Mouse (Mus musculus) adrenal gland, adult 2 months (tissue): ENCODE measurements around the gene Gm4737. TPM values are rescaled to one million over a fixed set of nuclear protein-coding genes. Genes with fewer than 3 reads are reported as not detected.
"Not testable (repeated sequence)": the region's sequence is repeated elsewhere in the genome, so short reads cannot be mapped to it uniquely, and the experiment has no call there.

Source experiments
- DNase-seq: peaks from one replicate; pipeline ENCODE4 v3.0.0; 2021
- long read RNA-seq: library from polyadenylated mRNA; stranded (forward); transcript quantifications from one replicate; pipeline ENCODE4 v2.0.0, GENCODE M21; 2021
- polyA plus RNA-seq: library from polyadenylated mRNA; depleted of rRNA; stranded (reverse); fragments of >200 nt; gene quantifications from 2 replicates; pipeline ENCODE4 v1.2.3, GENCODE M21; 2012; rRNA removed
- total RNA-seq, 2 experiments: library from RNA; stranded (reverse); gene quantifications; 2 replicates each; pipeline ENCODE4 v1.2.3; 2021

Gene Gm4737
- total RNA-seq: 10 to 100 TPM; 25.7 to 28.3 TPM
- polyA plus RNA-seq: 16.4 and 26.2 TPM in 2 replicates
- long read RNA-seq, transcript Gm4737-201 (1 exons, 2,093 nt): major isoform, 18 of 18 reads
- long read RNA-seq, partial matches to known transcripts: 0 of 18 reads
- long read RNA-seq, other reads (novel, unspliced or antisense): 0 of 18 reads

DNA sequence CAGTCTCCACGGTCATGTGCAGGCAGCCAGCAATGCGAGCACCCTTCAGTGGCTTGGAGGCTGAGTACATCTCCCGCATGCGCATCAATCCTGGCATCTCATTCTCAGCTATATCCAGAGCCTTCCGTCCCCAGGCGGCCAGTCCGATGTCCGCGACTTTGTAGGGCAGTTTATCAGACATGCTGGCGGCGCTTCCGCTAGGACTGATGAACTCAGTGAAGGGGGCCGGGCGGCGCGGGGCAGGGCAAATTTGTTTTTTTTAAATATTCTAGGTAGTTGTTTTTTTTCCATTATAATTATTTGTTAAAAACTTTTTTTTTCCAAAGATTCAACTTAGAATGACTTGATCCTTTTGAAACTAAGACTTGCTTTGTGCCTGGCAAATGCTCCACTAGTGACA is at the start of gene Gm4737:
Gm4737 (minus strand) TSS at position 246 of the 400 bp plus-strand sequence.
- not testable (repeated sequence) for DNase-seq

DNA sequence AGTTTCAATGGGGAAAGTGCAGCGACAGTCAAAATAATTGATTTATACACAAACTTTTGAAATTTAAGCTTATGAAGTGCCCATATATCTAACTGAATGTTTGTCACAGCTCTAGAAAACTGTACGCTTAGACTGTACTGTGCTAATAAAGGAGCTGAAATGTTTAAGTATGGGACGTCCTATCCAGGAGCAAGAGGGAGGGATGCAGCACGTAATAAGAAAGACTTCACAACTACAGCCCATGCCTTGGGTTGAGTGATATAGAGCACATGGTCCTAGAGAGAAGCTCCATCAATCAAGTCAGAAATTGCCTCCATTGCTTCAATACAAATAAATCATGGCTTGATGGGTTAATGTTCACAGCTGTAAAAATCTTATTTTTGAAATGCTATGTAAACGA is 40.9 kb upstream of the Gm4737 start:
- no peak for DNase-seq

DNA sequence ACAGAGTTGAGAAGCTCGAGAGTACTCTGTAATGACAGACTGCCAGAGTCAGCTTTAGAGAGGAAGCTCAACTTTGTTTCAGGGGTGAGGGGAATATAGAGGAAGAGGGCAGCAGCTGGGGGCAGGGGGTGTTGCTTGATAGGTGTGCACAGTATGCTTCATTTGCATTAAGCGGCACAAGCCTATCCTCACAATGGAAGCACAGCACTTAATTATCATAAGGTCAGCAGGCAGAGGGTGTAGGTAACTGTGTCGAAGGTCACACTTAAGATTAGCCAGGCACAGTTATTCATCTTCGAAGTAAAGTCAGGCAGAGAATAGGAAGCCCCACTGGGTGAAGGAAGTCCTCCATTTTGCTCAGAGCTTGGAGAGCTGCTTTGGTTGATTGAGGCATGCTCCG is 28.2 kb upstream of the Gm4737 start:
- no peak for DNase-seq

DNA sequence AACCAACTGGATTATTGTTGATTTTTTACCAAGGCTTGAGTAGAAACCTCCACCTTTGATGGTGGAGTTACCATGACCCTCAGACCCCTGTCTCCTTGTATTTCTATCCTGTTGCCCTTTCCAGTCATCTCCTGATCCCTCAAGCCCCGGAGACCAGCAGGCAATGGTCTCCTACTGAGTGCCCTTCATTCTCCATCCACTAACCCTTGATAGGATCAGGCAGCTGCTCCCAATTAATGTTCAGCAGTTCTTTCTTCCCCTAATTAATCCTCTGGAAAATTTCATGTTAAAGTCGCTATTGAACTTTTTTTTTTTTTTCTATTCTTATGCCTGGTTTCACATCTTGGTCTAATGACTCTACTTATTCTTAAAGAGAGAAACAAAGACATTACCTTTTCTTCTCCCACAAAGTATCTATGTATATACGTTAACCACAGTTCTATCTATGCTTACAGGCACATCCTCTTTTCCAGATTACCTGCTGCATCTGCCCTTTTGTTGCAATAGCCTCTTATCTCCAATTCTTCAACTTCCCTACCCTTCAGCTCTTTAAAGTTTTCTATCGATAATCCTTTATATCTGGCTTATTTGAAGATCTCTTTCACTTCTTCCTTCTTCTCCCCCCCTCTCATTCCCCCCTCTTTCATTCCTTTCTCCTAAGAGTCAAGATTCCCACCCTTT is 23.4 kb upstream of the Gm4737 start:
- DNase-seq: no peak

DNA sequence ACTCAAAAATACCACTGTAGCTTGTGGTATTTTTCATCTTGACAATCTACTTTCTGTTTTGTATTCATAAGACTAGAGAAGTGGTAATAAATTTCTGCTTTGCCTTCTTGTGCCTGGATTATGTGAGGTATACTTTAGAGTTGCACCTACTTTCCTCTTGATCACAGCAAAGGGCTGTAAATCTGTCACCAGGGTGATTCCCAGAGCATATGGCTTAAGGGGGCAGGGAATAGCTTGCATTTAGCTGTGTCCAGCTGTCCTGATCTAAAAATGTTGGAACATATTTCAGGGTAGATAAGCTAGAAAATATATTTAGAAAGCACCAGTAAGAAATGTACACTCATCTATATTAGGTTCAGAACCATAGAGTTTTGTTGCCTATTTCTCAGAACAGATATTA is 18.2 kb upstream of the Gm4737 start:
- no peak for DNase-seq

DNA sequence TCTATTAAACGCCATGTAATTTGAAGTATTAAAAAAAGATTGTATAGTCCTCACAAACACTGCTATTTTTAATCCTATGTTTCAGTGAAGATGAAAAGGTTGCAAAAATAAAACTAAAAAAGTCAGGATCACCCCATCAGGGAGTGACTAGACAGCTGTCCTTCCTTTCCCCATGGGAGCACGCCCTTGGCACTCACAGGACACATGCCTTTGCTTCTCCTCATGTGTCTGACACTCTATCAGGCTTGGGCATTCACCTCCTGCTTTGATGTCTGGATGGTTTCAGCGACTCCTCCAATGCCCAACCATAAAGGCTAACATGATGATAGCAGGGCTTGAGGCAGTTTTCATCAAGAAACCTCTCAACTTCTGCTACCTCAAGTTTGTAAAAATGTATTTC is 12.1 kb upstream of the Gm4737 start:
- no peak for DNase-seq

DNA sequence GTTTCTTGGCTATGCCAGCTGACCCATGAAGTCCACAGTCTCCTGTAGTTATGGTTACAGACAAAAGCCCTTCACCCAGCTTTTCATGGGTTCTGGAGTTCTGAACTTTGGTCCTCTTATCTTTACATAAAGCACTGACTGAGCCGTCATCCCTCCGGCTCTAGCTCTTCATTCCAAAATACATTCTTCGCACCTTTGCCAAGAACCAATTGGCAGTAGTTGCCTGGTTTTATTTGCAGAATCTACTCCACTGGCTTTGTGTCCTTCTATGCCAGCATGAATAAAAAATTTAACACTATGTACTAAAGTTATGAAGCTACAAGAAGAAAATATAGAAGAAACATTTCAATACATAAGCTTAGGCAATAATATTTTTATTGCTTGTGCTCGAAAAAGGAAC is 10.4 kb upstream of the Gm4737 start:
- DNase-seq: no peak

DNA sequence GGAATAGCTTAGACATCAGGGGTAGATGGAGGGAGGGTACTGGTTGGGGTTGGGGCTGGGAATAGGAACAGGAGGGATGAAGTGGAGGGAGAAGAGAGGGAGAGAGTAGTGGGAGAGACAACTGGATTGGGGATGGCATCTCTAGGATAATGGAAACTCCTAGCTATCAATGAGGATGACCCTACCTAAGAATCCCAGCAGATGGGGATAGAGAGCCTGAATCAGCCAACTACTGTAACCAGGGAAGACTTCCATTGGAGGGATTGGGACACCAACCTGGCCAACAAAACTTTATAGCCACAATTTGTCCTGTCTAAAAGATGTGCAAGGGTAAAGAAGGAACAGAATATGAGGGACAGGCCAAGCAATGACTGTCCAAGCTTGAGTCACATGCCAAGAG is 3.7 kb downstream of the Gm4737 start:
- no peak for DNase-seq

DNA sequence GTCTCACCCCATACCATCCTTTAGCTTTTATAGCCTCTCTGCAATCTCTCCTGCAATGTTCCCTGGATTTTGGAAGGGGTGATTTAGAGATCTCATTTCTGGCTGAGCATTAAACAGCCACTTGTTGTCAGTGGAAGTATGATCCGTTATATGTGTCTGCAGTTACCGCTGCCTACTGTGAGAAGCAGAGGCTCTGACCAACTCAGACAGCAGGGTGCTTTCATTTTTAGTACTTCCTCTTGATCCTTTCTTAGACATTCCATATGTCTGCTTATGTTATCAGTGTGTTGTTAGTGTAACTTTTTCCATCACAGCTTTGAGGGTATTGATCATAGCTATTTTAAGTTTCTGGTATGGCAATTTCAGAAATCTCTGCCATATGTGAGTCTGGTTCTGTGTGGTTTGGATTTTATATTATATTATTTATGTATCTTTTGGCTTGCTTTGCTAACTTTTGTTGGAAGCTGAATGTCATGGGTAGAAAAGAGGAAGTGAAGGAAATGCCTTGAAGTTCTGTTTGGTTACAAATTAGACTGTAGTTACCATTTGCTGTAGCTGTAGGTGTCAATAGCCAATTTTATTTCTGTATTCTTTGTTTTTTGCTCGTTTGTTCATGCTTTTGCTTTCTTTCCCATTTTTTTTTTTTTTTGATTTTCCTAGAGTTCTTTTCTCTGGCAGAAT is 6.1 kb downstream of the Gm4737 start:
- DNase-seq: no peak

DNA sequence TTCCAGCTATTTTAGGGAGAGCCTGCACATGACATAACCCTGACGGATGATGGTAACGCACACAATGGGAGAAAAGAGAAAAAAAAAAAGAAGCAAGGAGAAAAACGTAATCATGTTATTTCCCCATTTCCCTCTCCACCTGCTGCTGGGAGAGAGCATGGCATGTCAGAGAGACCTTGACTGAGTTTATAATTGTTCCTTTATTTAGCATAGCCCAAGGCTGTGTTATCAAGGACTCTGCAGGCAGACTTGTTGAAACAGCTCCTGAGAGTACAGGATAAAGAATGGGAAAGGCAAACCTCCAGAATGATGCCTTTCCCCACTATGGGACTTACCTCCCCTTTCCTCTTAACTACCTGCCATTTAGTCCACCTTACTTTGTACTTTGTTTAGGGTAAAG is 7.9 kb downstream of the Gm4737 start:
- DNase-seq: no peak

DNA sequence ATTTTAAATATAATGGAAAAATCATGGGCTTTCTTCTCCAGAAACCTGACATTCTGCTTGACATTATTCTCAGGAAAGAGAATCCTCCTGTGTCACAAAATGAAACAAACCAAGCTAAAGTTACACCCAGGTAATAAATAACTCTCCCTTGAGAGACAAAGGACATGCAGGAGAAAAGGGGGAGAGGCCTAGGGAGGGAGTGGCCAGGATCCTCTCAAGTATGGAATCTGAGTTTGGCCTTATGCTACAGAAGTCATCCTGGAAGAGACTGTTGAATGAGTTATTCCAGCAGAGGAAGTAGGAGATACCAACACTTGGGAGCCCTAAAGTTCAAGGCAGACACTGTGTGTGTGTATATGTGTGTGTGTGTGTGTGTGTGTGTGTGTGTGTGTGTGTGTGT is 32.6 kb downstream of the Gm4737 start:
- no peak for DNase-seq

DNA sequence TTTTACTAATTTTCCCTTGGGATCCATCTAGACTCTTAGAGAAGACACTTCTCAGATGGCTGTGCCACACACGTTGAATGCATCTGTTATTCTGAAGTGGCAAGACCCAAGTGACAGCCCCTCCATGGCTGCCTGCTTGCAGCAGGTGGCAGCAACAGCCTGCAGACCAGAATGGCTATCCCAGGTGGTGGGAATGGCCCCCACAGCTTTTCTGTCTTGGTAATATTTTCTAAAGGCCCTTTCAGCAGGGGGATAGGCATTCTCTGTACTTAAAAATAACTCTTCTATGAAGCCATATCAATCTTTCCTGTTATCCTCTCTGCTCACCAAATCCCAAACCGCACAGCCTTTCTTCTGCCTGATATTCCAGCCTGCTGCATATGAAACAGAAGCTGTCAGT is 33.5 kb downstream of the Gm4737 start:
- DNase-seq: peak; percentile 24

DNA sequence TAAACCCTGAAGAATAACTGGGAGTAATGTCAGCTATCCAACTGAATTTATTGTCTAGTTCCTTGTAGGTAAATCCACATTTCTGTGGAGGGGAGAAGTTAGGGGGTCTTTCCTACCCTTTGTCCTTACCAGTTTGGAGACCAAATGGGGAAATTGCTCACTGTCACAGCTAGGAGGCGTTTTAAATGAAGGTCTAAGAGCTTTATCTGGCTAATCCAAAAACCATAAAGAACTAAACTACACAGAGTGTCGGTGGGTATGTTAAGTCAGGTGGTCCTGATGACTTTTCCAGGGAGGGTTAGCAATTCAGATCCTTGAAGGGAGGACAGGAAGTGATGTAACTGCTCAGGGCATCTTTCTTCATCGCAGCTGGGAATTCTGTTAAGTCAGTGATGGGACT is 34.3 kb downstream of the Gm4737 start:
- DNase-seq: no peak

DNA sequence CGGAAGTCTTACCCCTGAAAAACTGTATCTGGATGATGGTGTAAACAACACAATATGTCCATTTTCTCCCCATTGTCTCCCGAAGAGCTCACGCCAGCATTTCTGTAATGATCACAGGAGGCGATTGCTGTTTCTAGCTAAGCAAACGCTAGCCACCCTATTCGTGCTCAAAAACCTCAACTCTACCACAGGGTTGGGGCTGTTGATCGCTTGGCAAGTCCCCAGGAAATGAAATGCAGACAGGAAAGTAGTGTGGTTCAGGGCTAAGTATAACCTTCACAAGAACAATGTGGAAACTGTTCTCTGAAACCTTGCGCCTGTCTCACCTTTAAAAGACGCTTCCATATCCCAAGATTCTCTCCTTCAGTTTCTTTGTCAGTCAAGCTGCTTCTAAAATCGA is 34.9 kb downstream of the Gm4737 start, which contains the start of gene Cd96:
Cd96 (minus strand) TSS at position 232 of the 400 bp plus-strand sequence.
- no peak for DNase-seq

DNA sequence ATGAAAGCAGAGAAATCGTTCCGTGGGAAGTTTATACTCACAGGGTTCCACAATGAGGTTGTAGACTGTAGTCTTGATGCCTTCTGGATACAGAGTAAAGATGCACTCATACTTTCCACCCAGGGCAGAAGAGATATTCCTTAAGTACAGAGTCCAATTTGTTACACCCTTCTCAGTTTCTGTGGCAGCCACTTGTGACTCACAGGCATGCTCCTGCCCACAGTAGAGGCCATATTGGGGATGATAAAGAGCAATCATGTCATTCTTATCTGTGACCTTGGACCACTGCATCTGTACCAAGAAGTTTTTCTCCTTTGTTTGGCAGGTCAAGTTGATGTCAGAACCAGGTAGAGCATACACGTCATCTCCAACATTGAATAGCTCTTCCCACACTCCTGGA is 37.2 kb downstream of the Gm4737 start:
- DNase-seq: no peak

DNA sequence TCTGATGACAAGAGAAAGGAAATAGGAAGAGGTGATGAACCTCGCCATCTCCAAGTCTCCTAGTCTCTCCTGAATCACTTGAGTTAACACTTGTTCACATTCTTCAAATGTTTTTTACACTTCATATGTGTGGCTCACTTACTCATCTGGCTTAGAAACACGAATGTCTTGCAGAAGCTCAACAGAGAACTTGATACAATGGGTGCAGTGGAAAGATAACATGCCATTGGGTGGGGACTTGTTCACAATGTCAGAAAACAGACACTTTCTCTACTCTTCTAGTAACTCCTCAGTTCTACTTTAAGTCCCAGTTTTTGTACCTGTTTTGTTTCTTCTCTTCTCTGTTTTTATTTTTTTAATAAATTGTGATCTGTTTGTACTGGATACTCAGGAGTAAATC is 40.1 kb downstream of the Gm4737 start:
- no peak for DNase-seq

DNA sequence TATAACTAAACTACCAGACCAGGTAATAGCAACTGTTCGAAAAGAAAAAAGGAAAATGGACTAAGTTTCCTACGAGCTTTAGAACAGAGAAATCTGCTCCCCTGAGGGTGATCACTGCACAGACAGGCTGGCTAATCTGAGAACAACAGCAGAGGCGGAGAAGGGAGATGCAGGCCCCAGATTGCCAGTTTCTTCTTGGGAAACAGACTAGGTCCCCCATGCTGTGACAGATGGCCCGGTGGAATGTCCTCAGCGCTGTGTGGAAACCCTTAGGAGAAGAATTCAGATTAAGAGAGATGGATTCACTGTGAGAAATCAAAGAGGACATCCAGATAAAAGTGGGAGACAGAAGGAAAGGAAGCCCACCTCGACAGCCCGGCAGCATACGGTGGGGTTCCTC is 45.3 kb downstream of the Gm4737 start:
- no peak for DNase-seq

DNA sequence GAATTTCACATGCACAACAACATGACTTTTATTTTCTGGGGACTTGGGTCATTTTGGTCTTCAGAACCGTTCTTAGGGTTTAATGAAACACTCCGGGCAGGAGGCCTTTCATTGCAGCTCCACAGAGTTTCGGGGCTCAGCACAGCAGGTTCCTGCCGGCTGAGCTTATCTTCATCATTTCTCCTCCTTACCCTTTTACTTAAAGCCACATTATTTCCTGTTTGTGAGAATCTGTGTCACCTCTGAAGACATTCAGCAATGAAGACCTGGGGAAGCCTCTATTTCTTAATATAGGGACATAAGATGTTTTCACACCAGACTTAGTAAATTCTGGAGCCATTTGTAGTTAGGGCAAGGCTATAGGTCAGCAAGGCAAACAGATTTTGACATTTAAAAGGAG is 47.4 kb downstream of the Gm4737 start:
- DNase-seq: no peak

DNA sequence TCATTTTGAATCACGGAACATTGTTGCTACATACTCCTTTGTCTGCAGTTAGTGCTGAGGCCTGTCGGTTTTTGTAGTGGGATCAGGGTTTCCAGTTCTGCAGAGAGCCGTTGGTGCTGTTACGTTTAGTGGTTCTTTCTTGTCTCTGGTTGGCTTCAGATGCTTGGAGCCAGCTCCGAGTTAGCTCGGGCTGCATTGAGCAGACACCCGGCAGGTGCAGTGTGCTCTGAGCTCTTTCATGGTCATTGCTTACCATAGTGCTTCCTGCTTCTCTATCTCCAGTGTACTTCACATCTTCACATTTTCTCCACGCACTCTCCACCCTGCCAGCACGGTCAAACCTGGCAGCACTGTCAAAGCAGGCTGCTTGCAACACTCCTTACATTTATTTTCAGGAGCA is 50.4 kb downstream of the Gm4737 start:
- no peak for DNase-seq
